ENCODE assay signal across 26 mouse cellular contexts in the genomic region with DNA sequence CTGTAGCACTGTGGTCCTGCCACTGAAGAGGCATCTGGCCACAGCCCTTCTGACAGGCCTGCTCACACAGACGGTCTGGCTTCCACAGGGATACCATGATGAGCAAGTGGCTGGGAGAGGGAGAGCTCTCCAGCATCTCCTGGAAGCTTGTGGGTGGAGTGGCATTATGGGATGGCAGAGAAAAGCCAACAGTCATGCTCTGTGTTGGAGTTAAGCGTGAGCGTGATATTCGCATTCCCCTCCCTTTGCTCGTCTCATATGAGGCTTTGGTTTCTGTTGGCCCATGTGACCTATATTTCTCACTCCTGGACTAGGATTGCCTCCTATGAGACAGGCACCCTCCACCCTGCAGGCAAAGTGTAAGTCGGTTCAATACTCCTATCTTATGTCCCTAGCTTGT. TPM values are rescaled to one million over a fixed set of nuclear protein-coding genes. Genes with fewer than 3 reads are reported as not detected.
DNase-seq lines count a peak whose midpoint lies in the region; ATAC-seq and TF ChIP-seq lines count a peak whose summit lies in the region.
"Had no signal": no experiment of that assay in that cellular context is flagged by ENCODE, and none has a peak within 500 bp of the region (broad histone marks: within the 10 kb centered on the region; RNA-seq: fewer than 3 reads in every experiment).

No protein-coding gene starts in this region.

- TF ChIP-seq CTCF in heart, postnatal 0 days (IDR thresholded peaks at IDR 0.05; ENCODE audit: low read depth): no peak
- no peak for TF ChIP-seq CTCF in cortical plate, adult 2 months (IDR thresholded peaks at IDR 0.05; ENCODE audit: extremely low read depth, insufficient read depth, low read length)

- WGBS in heart, postnatal 0 days: 59% methylated on average over 6 of the region's 6 CpGs

- peaks cover 64% of the 10 kb centered on the region for H3K36me3 ChIP-seq in heart, postnatal 0 days (replicated peaks; ENCODE audit: control insufficient read depth, insufficient read depth, low read length)
- H3K36me3 ChIP-seq: embryonic facial prominence, embryonic 12.5 days; limb, embryonic 15.5 days; neural tube, embryonic 12.5 days had no signal

- TF ChIP-seq EP300 in heart, postnatal 0 days (IDR thresholded peaks at IDR 0.05; ENCODE audit: low read depth): no peak

- intact Hi-C loops in left cerebral cortex, postnatal 36 days (cut with DNase I): no loop called here

- no peak overlapping the region for H3K9ac ChIP-seq in heart, postnatal 0 days (replicated peaks; ENCODE audit: low read depth, low read length)
- H3K9ac ChIP-seq: embryonic facial prominence, embryonic 12.5 days; hindbrain, embryonic 15.5 days; limb, embryonic 15.5 days; liver, embryonic 14.5 days; lung, embryonic 14.5 days; midbrain, embryonic 13.5 days; neural tube, embryonic 12.5 days had no signal

- 0 out of 2 replicates have a peak, but pooled peaks have one; percentile 6 for ATAC-seq in heart, postnatal 0 days (ENCODE audit: insufficient read depth, low read depth)
- ATAC-seq: midbrain, embryonic 13.5 days had no signal

- H3K9me3 ChIP-seq in heart, postnatal 0 days (replicated peaks; ENCODE audit: control insufficient read depth, low read length): no peaks in the 10 kb centered on the region
- H3K9me3 ChIP-seq: embryonic facial prominence, embryonic 12.5 days; heart, embryonic 10.5 days; hindbrain, embryonic 15.5 days; limb, embryonic 15.5 days; midbrain, embryonic 13.5 days; neural tube, embryonic 12.5 days had no signal

- no peak for DNase-seq in heart, postnatal 0 days (ENCODE audit: low spot score)
- DNase-seq in heart, adult 18-20 months: no peak
- DNase-seq in left cerebral cortex, postnatal 36 days (ENCODE audit: low spot score in 2 of 2): peak; percentile 65 to 72
- no peak for DNase-seq in left cerebral cortex, adult 18-20 months (ENCODE audit: low spot score in 2 of 2)
- DNase-seq in layer of hippocampus, postnatal 10 days (ENCODE audit: low spot score in 2 of 2): peak; percentile 20 to 47
- DNase-seq in adrenal gland, postnatal 36 days: no peak
- DNase-seq in adrenal gland, postnatal 4 days (ENCODE audit: low spot score in 2 of 2): no peak
- DNase-seq: adrenal gland, postnatal 14 days; kidney, adult 2 months; left cerebral cortex, postnatal 4 days; lung, embryonic 14.5 days; thymus, postnatal 25 days had no signal

- H3K4me1 ChIP-seq in heart, postnatal 0 days (ENCODE audit: control insufficient read depth, insufficient read depth): peaks cover 13% of the 10 kb centered on the region
- peaks cover 5% of the 10 kb centered on the region for H3K4me1 ChIP-seq in cortical plate, adult 2 months (ENCODE audit: control insufficient read depth, insufficient read depth, low read length)

- no peak overlapping the region for H3K4me3 ChIP-seq in heart, postnatal 0 days (ENCODE audit: low read depth, low read length)
- no peak overlapping the region for H3K4me3 ChIP-seq in cortical plate, adult 2 months (ENCODE audit: insufficient read depth, low read length)
- H3K4me3 ChIP-seq: embryonic facial prominence, embryonic 12.5 days; heart, embryonic 10.5 days; hindbrain, embryonic 15.5 days; limb, embryonic 15.5 days; midbrain, embryonic 13.5 days; neural tube, embryonic 12.5 days had no signal

- TF ChIP-seq POLR2A in cortical plate, adult 2 months (IDR thresholded peaks at IDR 0.05; ENCODE audit: extremely low read depth, insufficient read depth, low read length): 0 out of 2 replicates have a peak, but pooled peaks have one; percentile 23

- no peak overlapping the region for H3K27ac ChIP-seq in heart, postnatal 0 days (ENCODE audit: low read depth)
- H3K27ac ChIP-seq in cortical plate, adult 2 months (ENCODE audit: insufficient read depth, low read length): no peak overlapping the region
- H3K27ac ChIP-seq: embryonic facial prominence, embryonic 12.5 days; heart, embryonic 10.5 days; hindbrain, embryonic 15.5 days; kidney, postnatal 0 days; limb, embryonic 15.5 days; liver, embryonic 14.5 days; midbrain, embryonic 13.5 days; neural tube, embryonic 12.5 days had no signal

- H3K27me3 ChIP-seq in heart, postnatal 0 days (ENCODE audit: control insufficient read depth, insufficient read depth, low read length): 0 out of 2 replicates have a peak, but pooled peaks cover 10% of the 10 kb centered on the region
- H3K27me3 ChIP-seq: hindbrain, embryonic 15.5 days had no signal

- no peak overlapping the region for H3K4me2 ChIP-seq in heart, postnatal 0 days (ENCODE audit: low read depth, low read length)
- H3K4me2 ChIP-seq: embryonic facial prominence, embryonic 12.5 days; hindbrain, embryonic 15.5 days; limb, embryonic 15.5 days; lung, embryonic 14.5 days; midbrain, embryonic 13.5 days; neural tube, embryonic 12.5 days had no signal

RNA-seq across cellular contexts. Expression of gene Eef1a2, which starts 6.5 kb away (rescaled TPM):
- total RNA-seq in heart, postnatal 0 days (2014; rRNA removed; ENCODE audit: low replicate concordance): 263 and 291 TPM in 2 replicates
- 19.9 and 21.6 TPM in 2 replicates for polyA plus RNA-seq in heart, postnatal 0 days (2015; fragmentation: Nextera tagmentation; extraction: Ambion mirVana)
- 1,000 to 10,000 TPM; 1,477 to 1,557 TPM for total RNA-seq in heart, adult 18-20 months (2021)
- 1,000 to 10,000 TPM; 1,312 to 1,553 TPM for total RNA-seq in left cerebral cortex, postnatal 36 days (2021)
- total RNA-seq in left cerebral cortex, adult 18-20 months (2021): 1,000 to 10,000 TPM; 1,361 to 1,429 TPM
- 1,125 and 1,195 TPM in 2 replicates for polyA plus RNA-seq in cortical plate, adult 2 months (2012; rRNA removed)
- 100 to 1,000 TPM; 674 to 713 TPM for total RNA-seq in layer of hippocampus, postnatal 10 days (2021)
- total RNA-seq in adrenal gland, postnatal 36 days (2021): 10 to 100 TPM; 33.0 to 40.3 TPM
- total RNA-seq in adrenal gland, postnatal 4 days (2021): 10 to 100 TPM; 76.3 to 76.6 TPM
- total RNA-seq: hematopoietic stem cell, adult 5-6 weeks; megakaryocyte, adult 5-6 weeks had no signal
- polyA plus RNA-seq: limb, embryonic 15.5 days; liver, embryonic 14.5 days; lung, embryonic 14.5 days had no signal

RNA-seq across cellular contexts. Expression of gene Kcnq2, which starts 15.2 kb away (rescaled TPM):
- 0.04 and 0.08 TPM in 2 replicates for total RNA-seq in heart, postnatal 0 days (2014; rRNA removed; ENCODE audit: low replicate concordance)
- not detected in 2 replicates for polyA plus RNA-seq in heart, postnatal 0 days (2015; fragmentation: Nextera tagmentation; extraction: Ambion mirVana)
- total RNA-seq in heart, adult 18-20 months (2021): under 1 TPM in 1 of 2 experiments, not detected in 1; 0.03 TPM
- total RNA-seq in left cerebral cortex, postnatal 36 days (2021): 100 to 1,000 TPM; 225 to 264 TPM
- total RNA-seq in left cerebral cortex, adult 18-20 months (2021): 100 to 1,000 TPM; 264 to 274 TPM
- 171 and 180 TPM in 2 replicates for polyA plus RNA-seq in cortical plate, adult 2 months (2012; rRNA removed)
- total RNA-seq in layer of hippocampus, postnatal 10 days (2021): 100 to 1,000 TPM; 213 to 234 TPM
- total RNA-seq in adrenal gland, postnatal 36 days (2021): 1 to 10 TPM; 3.2 to 4.4 TPM
- total RNA-seq in adrenal gland, postnatal 4 days (2021): 10 to 100 TPM; 12.8 to 13.5 TPM
- total RNA-seq: hematopoietic stem cell, adult 5-6 weeks; megakaryocyte, adult 5-6 weeks had no signal
- polyA plus RNA-seq: kidney, postnatal 0 days had no signal

RNA-seq across cellular contexts. Expression of gene Ppdpf, which starts 36.8 kb away (rescaled TPM):
- total RNA-seq in heart, postnatal 0 days (2014; rRNA removed; ENCODE audit: low replicate concordance): 154 and 155 TPM in 2 replicates
- 145 and 157 TPM in 2 replicates for polyA plus RNA-seq in heart, postnatal 0 days (2015; fragmentation: Nextera tagmentation; extraction: Ambion mirVana)
- 10 to 100 TPM; 47.6 to 56.8 TPM for total RNA-seq in heart, adult 18-20 months (2021)
- 10 to 100 TPM; 88.3 to 97.9 TPM for total RNA-seq in left cerebral cortex, postnatal 36 days (2021)
- total RNA-seq in left cerebral cortex, adult 18-20 months (2021): 10 to 100 TPM; 74.7 to 76.8 TPM
- 115 and 128 TPM in 2 replicates for polyA plus RNA-seq in cortical plate, adult 2 months (2012; rRNA removed)
- 100 to 1,000 TPM; 135 to 146 TPM for total RNA-seq in layer of hippocampus, postnatal 10 days (2021)
- 10 to 100 TPM; 76.6 to 81.8 TPM for total RNA-seq in adrenal gland, postnatal 36 days (2021)
- 10 to 100 TPM; 91.2 to 93.3 TPM for total RNA-seq in adrenal gland, postnatal 4 days (2021)

RNA-seq across cellular contexts. Expression of gene Ptk6, which starts 52.3 kb away (rescaled TPM):
- total RNA-seq in heart, postnatal 0 days (2014; rRNA removed; ENCODE audit: low replicate concordance): not detected in 2 replicates
- not detected in 2 replicates for polyA plus RNA-seq in heart, postnatal 0 days (2015; fragmentation: Nextera tagmentation; extraction: Ambion mirVana)
- under 1 TPM in 1 of 2 experiments, not detected in 1; 0.08 TPM for total RNA-seq in heart, adult 18-20 months (2021)
- not detected for total RNA-seq in left cerebral cortex, postnatal 36 days (2021)
- not detected for total RNA-seq in left cerebral cortex, adult 18-20 months (2021)
- polyA plus RNA-seq in cortical plate, adult 2 months (2012; rRNA removed): 0.04 and 0.10 TPM in 2 replicates
- not detected for total RNA-seq in layer of hippocampus, postnatal 10 days (2021)
- not detected for total RNA-seq in adrenal gland, postnatal 36 days (2021)
- total RNA-seq in adrenal gland, postnatal 4 days (2021): not detected
- total RNA-seq: gastrocnemius, adult 18-20 months; hematopoietic stem cell, adult 5-6 weeks; left cerebral cortex, postnatal 4 days; megakaryocyte, adult 5-6 weeks had no signal
- polyA plus RNA-seq: embryonic facial prominence, embryonic 12.5 days; forebrain, embryonic 11.5 days; heart, embryonic 10.5 days; hindbrain, embryonic 15.5 days; intestine, embryonic 14.5 days; kidney, postnatal 0 days; lung, embryonic 14.5 days; midbrain, embryonic 13.5 days; neural tube, embryonic 12.5 days had no signal

Comparison
In these comparisons a context has a peak if more than half of its experiments do, and no peak if none do; other contexts are left out.
1. DNase-seq: peak in left cerebral cortex, postnatal 36 days (2 of 2) and layer of hippocampus, postnatal 10 days (2 of 2); none in heart, postnatal 0 days (single experiment), heart, adult 18-20 months (0 of 2), left cerebral cortex, adult 18-20 months (0 of 2), adrenal gland, postnatal 36 days (0 of 2) and adrenal gland, postnatal 4 days (0 of 2).
2. RNA of gene Kcnq2, which starts 15.2 kb away (total RNA-seq): 264 to 274 TPM in left cerebral cortex, adult 18-20 months, 225 to 264 TPM in left cerebral cortex, postnatal 36 days and 213 to 234 TPM in layer of hippocampus, postnatal 10 days; 12.8 to 13.5 TPM in adrenal gland, postnatal 4 days, 3.2 to 4.4 TPM in adrenal gland, postnatal 36 days, 0.04 to 0.08 TPM in heart, postnatal 0 days and 0.03 TPM in heart, adult 18-20 months; every median in the first group is over 10 times any median in the second.